Mouse (Mus musculus): ENCODE measurements around the gene Luzp1. TPM values are rescaled to one million over a fixed set of nuclear protein-coding genes. Genes with fewer than 3 reads are reported as not detected.

Gene Luzp1
- total RNA-seq, 2 experiments from 2014 or later: 3.7 to 13.9 TPM

- ATAC-seq (replicated peaks; ENCODE audit: low FRiP score, low TSS enrichment, poor library complexity, severe bottlenecking): no peak
These were observed 130.3 kb downstream of the Luzp1 start for GRCm38 (mm10) chr4:136599869-136600268.

GRCm38 (mm10) chr4:136600536-136600935 lies 131.0 kb downstream of the Luzp1 start:
- ATAC-seq (replicated peaks; ENCODE audit: low FRiP score, low TSS enrichment, poor library complexity, severe bottlenecking): no peak

GRCm38 (mm10) chr4:136601476-136601875 lies 131.9 kb downstream of the Luzp1 start:
- peak; percentile 40 for ATAC-seq (replicated peaks; ENCODE audit: low FRiP score, low TSS enrichment, poor library complexity, severe bottlenecking)

GRCm38 (mm10) chr4:136602018-136602554 lies 132.5 kb downstream of the Luzp1 start:
- 0 out of 2 replicates have a peak, but pooled peaks have one; percentile 17 for ATAC-seq (replicated peaks; ENCODE audit: low FRiP score, low TSS enrichment, poor library complexity, severe bottlenecking)

GRCm38 (mm10) chr4:136602568-136602967 lies 133.0 kb downstream of the Luzp1 start, which contains the start of gene Kdm1a:
Gene Kdm1a, minus strand, starts transcription at chr4:136602723.
- peak; percentile 89 for ATAC-seq (replicated peaks; ENCODE audit: low FRiP score, low TSS enrichment, poor library complexity, severe bottlenecking)

Other genes with a start within 250 kb of the Luzp1 start
- not detected in 2 replicates for gene Tcea3, start 222.0 kb upstream of the Luzp1 start, total RNA-seq (2014; fragmentation: Nextera tagmentation)
- gene Tcea3, start 222.0 kb upstream of the Luzp1 start, total RNA-seq (2017): not detected in 2 replicates
- gene Zfp46, start 185.1 kb upstream of the Luzp1 start, total RNA-seq (2014; fragmentation: Nextera tagmentation): 7.3 and 9.4 TPM in 2 replicates
- 8.0 and 9.0 TPM in 2 replicates for gene Zfp46, start 185.1 kb upstream of the Luzp1 start, total RNA-seq (2017)
- gene Hnrnpr, start 158.8 kb upstream of the Luzp1 start, total RNA-seq (2014; fragmentation: Nextera tagmentation): 101 and 115 TPM in 2 replicates
- gene Hnrnpr, start 158.8 kb upstream of the Luzp1 start, total RNA-seq (2017): 218 and 222 TPM in 2 replicates
- not detected in 2 replicates for gene Htr1d, start 46.2 kb upstream of the Luzp1 start, total RNA-seq (2014; fragmentation: Nextera tagmentation)
- not detected in 2 replicates for gene Htr1d, start 46.2 kb upstream of the Luzp1 start, total RNA-seq (2017)
- not detected in 2 replicates for gene 6030445D17Rik, start 7.5 kb upstream of the Luzp1 start, total RNA-seq (2014; fragmentation: Nextera tagmentation)
- 1.2 TPM in 1 of 2 replicates, not detected in the other for gene 6030445D17Rik, start 7.5 kb upstream of the Luzp1 start, total RNA-seq (2017)
- gene Kdm1a, start 133.0 kb downstream of the Luzp1 start, total RNA-seq (2014; fragmentation: Nextera tagmentation): 61.6 and 68.5 TPM in 2 replicates
- gene Kdm1a, start 133.0 kb downstream of the Luzp1 start, total RNA-seq (2017): 60.7 and 91.5 TPM in 2 replicates
- not detected in 2 replicates for gene Tex46, start 140.7 kb downstream of the Luzp1 start, total RNA-seq (2014; fragmentation: Nextera tagmentation)
- not detected in 2 replicates for gene Tex46, start 140.7 kb downstream of the Luzp1 start, total RNA-seq (2017)
- gene Lactbl1, start 152.9 kb downstream of the Luzp1 start, total RNA-seq (2014; fragmentation: Nextera tagmentation): 0.44 TPM in 1 of 2 replicates, not detected in the other
- 0.27 TPM in 1 of 2 replicates, not detected in the other for gene Lactbl1, start 152.9 kb downstream of the Luzp1 start, total RNA-seq (2017)

All from megakaryocyte-erythroid progenitor cell, adult 5-6 weeks (primary cell).